Mouse (Mus musculus): Measurements from ENCODE around the gene Utf1.

Utf1 gene

DNA sequence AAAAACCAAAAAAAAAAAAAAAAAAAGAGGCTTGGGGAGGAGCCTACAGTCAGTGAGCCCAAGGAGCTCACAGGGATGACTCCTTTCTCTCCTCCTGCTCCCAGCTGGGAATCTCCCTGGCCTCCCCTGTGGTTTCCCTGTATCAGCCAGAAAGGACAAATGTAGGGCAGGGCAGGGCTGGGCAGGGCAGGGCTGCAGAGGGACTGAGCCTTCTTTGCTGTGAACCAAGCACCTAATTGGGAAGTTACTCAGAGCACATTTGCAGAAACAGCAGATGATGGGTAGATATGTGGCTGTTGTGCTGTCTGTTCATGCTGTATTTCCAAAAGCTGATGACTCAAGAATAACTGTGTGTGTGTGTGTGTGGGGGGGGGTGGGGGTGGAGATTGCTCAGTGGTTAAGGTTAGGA is 29.3 kb downstream of the Utf1 start:
- DNase-seq (ENCODE audit: low spot score) = no peak

DNA sequence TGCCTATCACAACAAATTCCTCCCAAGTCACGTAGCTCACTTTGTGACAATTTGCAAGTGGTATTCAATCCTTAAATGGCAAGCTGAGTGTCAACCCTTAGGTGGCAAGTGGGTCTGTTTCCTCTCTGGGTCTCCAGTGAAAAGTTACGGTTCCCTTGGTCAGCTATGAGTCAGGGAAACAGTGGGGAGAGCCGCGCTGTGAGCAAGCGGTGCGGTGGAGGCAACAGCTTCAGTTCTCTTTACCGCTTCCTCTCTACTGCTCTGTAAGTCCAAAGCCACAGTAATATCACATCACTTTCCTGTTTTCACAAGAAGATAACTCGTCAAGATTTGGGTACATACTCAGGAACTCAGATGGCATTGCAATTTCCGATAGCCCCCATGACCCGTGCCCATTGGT is 30.7 kb downstream of the Utf1 start:
- no peak for DNase-seq (ENCODE audit: low spot score)

DNA sequence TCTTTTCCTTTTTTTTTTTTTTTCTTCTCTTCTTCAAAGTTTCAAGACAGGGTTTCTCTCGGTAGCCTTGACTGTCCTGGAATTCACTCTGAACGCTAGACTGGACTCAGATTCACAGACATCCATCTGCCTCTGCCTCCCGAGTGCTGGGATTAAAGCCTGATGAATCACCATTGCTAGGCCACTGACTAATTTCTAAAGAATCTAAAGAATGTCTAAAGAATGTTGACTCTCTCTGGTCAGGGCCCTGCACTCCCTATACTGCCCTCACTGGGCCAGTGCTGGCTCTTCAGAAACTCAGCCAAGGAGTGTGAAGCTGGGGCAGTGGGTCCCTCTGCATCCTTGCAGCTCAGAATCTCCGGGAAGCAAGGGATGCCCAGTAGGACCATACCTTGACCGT is 31.9 kb downstream of the Utf1 start:
- DNase-seq (ENCODE audit: low spot score) = no peak

DNA sequence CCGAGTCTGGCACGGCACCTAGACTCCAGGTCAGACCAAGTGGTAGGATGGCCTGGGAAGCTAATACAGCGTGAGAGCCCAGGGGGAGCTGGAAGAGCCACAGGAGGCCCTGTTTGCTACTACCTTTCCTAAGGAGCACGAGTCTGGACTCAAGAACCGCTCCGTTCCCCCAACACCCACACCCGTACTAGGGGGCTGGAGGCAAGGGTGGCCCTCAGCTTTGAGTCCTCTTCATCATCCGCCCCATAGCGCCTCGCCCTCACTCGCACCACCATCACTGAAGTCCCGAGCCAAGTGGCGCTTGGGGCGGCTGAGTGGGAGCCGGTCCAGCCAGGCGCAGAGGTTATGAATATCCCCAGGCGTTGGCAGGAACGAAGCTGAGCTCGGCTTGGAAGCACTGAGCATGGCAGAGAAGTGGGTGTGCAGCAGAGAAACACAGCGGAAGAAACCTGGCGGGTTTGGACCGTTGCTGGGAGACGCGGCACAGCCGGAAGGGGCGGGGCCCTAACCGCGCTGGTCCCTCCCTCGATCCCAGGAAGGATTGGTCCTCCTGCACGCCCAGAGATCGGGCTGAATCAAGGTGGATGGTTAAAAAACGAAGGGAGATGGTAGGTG is 34.8 kb downstream of the Utf1 start, which contains the start of gene 6430531B16Rik:
6430531B16Rik (minus strand) TSS at position 478 of the 615 bp plus-strand sequence.
- peak; percentile 36 for DNase-seq (ENCODE audit: low spot score)

DNA sequence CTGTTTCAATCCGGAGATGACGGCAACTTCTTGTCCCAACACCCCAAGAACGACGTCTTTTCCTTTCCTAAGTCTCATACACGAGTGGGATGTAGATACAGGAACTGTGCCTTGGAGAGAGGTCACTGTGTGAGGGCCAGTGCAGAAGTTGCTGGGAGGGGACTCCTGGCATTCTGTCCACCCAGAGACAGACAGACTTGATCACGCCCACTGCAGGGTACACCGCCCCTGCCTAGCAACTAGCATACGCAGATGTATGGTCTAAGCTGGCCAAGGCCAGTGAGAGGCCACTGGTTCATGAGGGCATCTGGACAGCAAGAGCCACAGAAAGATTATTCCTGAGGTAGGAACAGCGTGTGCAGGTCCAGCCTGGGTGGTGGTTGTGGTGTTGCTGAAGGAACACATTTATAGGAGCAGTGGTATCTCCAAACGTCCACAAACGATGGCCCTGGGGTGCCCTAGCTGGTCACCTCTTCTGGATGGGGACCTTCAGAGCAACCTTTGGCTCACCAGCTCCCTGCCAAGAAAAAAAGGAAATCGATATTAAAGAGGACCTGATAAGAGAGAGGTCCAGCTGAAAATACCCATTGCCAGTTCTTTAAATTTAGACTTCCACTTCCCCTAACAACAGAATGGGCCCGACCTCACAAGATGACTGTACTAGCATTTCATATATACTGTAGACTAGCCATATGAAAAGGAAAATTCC is 35.6 kb downstream of the Utf1 start:
- no peak for DNase-seq (ENCODE audit: low spot score)

DNA sequence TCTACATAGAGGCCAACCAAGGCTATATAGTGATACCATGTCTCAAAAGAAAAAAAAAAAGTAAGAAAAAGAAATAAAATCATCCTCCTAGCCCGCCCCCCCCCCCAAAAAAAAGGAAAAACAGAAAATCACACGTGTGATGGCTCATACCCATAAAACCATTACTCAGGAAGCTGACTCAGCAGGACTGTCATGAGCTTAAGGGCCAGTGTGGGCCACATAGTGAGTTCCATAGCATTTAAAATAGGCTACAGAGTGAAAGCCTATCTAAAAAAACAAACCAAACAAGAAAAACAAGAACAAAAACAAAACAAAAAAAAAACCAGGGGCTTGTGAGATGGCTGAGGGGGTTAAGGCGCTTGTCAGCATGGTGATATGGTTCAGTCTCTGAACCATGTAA is 37.2 kb downstream of the Utf1 start:
- DNase-seq (ENCODE audit: low spot score) = no peak

DNA sequence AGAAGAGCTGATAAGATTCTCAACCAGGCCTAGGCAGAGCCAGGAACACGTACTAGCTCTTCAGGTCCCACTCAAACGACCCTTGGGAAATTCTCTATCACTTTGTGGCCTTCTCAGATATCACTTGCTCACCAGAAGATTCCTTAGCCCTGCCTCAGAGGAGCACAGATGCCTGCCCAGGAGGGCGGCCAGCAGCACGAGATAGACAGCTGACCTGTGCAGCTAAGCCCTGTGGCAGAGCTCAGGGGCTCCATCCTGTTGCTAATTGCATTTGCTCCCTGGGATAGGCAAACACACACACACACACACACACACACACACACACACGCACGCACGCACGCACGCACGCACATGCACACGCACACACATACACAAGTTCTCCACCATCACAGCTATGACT is 38.5 kb downstream of the Utf1 start:
- no peak for DNase-seq (ENCODE audit: low spot score)

DNA sequence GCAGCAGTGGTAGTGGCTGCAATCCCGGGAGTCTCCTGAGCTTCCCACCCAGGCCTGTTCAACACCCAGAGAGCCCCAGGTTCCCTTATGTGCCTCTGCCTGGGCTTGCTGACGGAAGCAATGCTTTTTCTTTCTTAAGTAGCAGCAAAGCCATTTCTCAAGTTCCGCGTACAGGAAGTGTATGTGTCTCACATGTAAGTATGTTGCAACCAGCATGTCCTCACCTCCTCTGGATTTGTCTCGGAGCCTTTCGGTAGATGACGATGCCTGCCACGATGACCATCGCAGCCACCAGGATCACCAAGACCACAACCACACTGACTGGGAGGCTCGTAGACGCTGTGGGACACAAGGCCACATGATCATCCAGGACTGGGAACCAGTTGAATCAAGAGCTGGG is 40.9 kb downstream of the Utf1 start:
- no peak for DNase-seq (ENCODE audit: low spot score)

DNA sequence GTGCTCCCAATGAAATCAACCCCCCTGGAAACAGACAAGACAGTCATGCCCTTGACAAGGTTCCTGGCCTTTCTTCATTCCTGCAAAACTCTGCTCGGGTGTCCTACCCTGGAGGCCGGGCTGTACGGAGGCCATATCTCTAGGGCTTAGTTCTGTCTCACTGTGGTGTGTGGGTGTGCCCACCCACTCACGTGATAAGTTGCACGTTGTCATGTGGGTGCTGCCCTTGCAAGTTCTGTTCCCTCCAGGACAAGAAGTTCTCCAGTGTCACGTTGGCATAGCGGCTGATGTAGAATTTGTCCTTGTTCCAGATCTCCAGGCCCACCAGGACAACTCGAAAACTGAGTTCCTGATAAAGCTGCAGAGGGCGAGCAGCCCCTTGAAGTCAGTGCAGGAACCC is 44.7 kb downstream of the Utf1 start:
- DNase-seq (ENCODE audit: low spot score) = no peak

DNA sequence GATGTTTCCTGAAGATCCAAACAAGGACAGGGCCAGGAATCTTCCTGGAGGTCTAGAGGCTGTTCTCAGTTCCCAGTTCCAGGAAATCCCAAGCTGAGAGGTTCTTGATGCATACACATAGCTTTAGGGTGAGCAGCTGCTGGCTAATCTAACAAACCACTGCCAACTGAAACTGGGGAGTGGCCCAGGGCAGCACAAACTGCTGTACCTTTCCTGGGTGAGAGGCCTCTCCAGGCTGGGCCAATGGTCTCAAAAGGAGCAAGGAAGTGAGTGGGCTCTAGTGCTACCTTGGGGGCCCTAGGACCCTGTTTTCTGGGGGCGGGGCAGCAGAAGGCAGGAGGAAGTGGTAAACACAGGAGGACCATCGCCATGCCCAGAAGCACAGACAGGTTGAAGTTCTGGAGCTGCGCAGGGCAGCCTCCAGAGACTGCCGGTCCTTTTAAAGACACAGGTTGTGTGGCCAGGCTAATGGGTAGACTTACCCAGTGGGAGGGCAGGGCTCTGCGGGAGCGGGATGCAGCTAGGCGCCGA is 47.3 kb downstream of the Utf1 start:
- no peak for DNase-seq (ENCODE audit: low spot score)

DNA sequence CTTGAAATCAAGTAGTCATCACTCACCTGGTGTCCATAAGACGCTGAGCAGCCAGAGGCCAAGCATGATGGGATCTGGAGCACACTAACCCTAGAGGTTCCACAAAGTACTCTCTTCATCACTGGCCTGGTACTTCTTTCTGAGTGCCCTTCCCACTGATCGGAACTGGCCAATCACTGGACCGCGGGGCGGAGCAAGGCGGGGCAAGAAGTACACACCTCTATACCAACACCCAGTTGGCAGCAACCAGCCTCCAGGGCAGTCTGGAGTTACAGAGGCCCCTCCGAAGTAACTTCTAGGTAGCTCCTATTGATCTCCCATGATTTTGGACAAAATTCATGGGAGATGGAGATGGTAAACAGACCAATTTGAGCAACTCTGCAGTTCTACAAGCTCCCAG is 48.8 kb downstream of the Utf1 start, which contains the start of gene Adam8:
Adam8 (minus strand) TSS at position 157 of the 400 bp plus-strand sequence.
- no peak for DNase-seq (ENCODE audit: low spot score)

DNA sequence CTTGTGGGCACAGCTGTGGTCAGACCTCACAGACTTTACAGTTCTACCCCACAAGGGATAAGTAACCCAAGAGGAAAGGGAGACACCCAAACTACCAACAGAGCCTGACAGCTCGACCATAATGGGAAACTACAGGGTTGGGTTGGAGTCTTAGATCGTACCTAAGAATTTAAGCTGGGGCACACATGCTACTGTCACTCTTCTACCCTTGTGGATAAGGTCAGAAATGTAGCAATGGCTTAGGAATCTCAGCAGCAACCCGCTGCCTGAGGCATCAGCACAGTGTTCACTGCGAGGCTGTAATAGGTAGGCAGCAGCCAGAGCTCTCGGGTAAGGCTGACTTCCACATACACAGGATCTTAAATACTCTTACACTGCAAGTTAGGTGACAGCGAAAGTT is 49.9 kb downstream of the Utf1 start:
- DNase-seq (ENCODE audit: low spot score) = no peak

DNA sequence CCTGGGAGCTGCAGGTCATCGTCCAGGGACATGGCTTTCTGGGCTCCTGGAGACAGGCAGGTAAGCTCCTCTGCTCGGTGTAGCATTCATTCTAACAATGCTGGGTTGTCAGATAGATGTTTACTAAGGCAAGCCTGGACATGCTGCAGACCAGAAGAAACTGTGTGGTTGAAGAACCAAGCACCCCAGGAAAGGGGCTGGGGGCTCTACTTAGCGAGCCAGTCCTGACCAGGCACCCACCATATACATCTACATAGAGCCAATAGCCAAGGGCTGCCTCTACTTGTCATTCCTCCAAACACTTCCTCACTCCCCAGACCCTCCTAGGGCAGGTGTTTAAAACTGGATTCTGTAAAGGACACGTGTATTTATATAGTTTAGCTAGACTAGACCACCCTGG is 50.6 kb downstream of the Utf1 start:
- DNase-seq (ENCODE audit: low spot score) = no peak

DNA sequence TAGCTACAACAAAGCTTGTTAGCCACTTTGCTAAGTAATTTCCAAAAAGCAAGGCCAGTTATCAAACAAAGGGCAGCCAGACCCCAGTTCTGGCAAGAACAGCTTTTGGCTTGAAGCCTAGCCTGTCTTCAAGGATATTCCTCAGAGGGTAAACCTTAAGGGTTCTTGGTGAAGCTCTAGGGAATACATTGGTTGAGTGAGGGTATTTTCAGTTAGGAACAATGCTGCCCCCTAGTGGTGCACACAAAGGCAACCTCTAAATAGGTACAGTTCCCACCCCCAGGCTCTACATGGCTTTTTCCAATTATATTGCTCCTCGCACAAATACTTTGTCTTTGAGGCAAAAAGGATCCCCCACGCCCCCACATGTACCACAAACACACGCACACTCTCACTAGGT is 51.1 kb downstream of the Utf1 start:
- no peak for DNase-seq (ENCODE audit: low spot score)

Data from ovary, postnatal 10 days (tissue).